Mouse (Mus musculus) lung, adult 2 months (tissue): Measurements from ENCODE around the gene Camta1.

Experiments
- CTCF ChIP-seq: fragments of 200-500 bp; IDR thresholded peaks from 2 replicates; pipeline ENCODE4 v1.5.1; 2011; ENCODE audit warnings: mild to moderate bottlenecking, low read length, control low read depth; ENCODE audit not compliant: insufficient read depth
- POLR2A ChIP-seq: fragments of 200-500 bp; IDR thresholded peaks from 2 replicates; pipeline ENCODE4 v1.6.1; 2011; ENCODE audit warnings: low read depth, mild to moderate bottlenecking, control low read depth, low read length, borderline replicate concordance; ENCODE audit errors: extremely low read depth

DNA sequence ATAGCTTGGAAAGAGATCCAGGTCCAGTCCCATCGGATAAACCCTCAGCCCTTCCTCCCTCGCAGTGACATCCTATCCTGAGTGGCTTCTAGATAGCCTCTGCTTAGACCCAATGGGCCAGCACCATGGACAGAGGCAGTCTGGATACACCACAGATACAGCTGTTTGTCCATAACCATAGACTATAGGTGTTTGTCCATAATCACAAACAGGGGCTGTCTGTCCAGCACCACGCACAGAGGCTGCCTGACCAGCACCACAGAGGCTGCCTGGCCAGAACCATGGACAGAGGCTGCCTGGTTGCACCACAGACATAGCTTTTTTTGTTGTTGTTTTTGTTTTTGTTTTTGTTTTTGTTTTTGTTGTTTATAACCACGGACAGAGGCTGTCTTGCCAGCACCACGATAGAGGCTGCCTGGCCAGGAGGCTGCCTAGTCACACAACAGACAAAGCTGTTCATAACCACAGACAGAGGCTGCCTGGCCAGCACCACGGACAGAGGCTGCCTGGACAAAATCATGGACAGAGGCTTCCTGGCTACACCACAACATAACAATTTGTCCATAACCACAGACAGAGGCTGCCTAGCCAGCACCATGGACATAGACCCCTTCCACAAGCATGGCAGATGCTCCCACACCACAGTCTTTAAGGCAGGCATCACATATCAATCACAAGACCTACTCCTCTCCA is 572.6 kb downstream of the Camta1 start:
- TF ChIP-seq POLR2A (no peak), CTCF (no peak)
